Mouse (Mus musculus): ENCODE data around the gene Pla2g2f.

The Pla2g2f gene

GRCm38 (mm10) chr4:138716697-138717096 lies 40.7 kb downstream of the Pla2g2f start:
- 75% methylated on average over 9 of the region's 9 CpGs for WGBS

- WGBS: 76% methylated on average over 1 of the region's 1 CpGs
Observed at GRCm38 (mm10) chr4:138714186-138714585, 43.2 kb downstream of the Pla2g2f start.

GRCm38 (mm10) chr4:138712621-138713020 lies 44.8 kb downstream of the Pla2g2f start:
- 73% methylated on average over 8 of the region's 8 CpGs for WGBS

- 95% methylated on average over 11 of the region's 11 CpGs for WGBS
Observed at GRCm38 (mm10) chr4:138712096-138712495, 45.3 kb downstream of the Pla2g2f start.

DNA sequence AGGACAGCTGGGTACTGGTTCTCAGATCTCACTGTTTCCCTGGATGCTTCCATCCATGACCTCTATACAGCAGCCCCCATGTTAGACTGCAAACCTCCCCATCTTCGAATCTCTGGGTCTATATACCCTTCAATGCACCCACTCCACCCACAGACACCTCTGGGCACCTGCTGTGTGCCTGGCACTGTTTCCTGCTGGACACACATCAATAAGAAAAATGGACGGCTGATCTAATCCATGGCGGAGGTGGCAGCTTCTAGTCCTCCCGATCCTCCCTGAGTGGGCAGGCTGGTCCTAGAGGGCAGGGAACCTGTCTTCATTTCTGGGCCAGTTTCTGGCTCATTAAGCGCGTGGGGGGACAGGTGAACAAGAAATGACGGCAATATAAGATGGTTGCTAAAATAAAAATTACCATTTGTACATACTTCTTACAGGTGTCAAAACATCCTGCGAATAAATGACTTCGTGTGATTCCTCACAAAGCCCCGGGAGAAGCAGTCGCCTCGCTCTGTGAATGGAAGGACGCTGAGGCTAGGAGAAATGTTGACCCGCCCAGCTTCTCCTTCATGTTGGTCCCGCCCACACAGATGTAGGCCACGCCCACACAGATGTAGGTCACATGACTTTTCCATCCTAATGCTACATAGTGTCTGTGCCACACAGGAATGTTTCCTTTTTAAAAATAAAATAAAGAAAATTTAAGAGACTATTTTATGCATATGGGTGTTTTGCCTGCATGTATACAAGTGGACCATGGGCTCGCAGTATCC lies 46.2 kb downstream of the Pla2g2f start:
- 58% methylated on average over 17 of the region's 17 CpGs for WGBS

- 34% methylated on average over 11 of the region's 11 CpGs for WGBS
Observed at GRCm38 (mm10) chr4:138710633-138711032, 46.8 kb downstream of the Pla2g2f start.

- WGBS: 44% methylated on average over 7 of the region's 7 CpGs
Observed at GRCm38 (mm10) chr4:138709944-138710343, 47.5 kb downstream of the Pla2g2f start.

- 89% methylated on average over 11 of the region's 11 CpGs for WGBS
Observed at GRCm38 (mm10) chr4:138709246-138709645, 48.2 kb downstream of the Pla2g2f start.

DNA sequence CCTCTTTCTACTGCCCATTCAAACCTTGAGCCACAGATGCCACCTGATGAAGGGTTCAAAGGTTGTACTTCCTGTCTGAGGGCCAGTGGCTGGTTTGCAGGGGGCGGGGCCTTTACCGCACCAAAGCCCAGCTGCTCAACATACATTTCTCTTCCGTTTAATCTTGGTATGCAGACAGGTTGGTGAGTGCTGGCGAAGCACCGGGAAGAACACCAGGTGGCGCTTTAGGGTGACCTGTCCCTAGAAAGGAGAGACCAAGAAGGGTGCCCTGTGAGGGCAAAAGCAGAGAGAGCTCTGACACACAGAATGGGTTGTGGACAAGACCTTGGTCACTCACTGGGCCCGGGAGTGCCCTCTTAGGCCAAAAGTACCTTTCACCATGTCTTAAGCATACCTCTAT lies 48.8 kb downstream of the Pla2g2f start:
- 26% methylated on average over 7 of the region's 7 CpGs for WGBS

- WGBS: 97% methylated on average over 8 of the region's 8 CpGs
Observed at GRCm38 (mm10) chr4:138706620-138707019, 50.8 kb downstream of the Pla2g2f start.

- 88% methylated on average over 4 of the region's 4 CpGs for WGBS
Observed at GRCm38 (mm10) chr4:138704169-138704568, 53.3 kb downstream of the Pla2g2f start.

GRCm38 (mm10) chr4:138703591-138703990 lies 53.8 kb downstream of the Pla2g2f start:
- 54% methylated on average over 7 of the region's 7 CpGs for whole genome bisulfite sequencing

DNA sequence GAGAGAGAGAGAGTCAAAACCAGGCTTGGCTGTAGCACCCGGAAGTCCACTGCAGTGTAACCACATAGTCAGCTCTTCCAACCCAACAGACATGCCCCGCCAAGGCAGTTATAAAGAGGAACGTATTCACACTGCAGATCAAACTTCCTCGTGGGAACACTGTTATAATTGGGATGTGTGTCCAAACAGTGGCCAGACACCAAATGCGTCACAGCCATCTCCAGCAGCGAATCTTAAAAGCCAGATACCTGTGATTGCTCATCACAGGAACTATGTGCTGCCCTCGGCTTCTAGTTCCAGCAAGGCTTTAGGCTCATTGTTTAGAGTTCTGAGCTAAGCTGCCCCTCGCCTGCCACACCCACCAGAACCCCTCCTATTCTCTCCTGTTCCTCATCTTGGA lies 54.9 kb downstream of the Pla2g2f start:
- 58% methylated on average over 8 of the region's 8 CpGs for WGBS

GRCm38 (mm10) chr4:138702031-138702430 lies 55.4 kb downstream of the Pla2g2f start:
- 78% methylated on average over 2 of the region's 2 CpGs for WGBS

DNA sequence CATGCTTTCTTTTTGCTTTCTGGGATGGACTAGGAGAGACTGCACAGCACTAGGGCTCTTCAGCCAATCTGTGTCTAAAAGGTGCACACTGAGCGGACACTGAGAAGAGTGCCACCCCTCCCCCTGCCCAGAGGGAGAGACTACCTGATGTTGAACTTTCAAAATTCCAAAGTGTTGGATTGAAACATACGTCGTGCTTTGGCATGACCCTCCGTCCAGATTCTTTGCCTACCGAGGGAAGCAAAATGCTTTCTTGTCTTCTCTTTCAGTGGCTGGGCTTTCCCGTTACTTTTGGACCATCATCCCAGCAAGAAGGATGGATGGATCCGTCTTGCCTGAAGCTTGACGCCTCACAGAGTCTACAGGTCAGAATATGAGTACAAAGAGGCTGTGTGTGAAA lies 56.3 kb downstream of the Pla2g2f start:
- 87% methylated on average over 8 of the region's 8 CpGs for WGBS
